Mouse (Mus musculus) kidney, postnatal 0 days (tissue): ENCODE data around the gene Spx. TPM values are rescaled to one million over a fixed set of nuclear protein-coding genes. Genes with fewer than 3 reads are reported as not detected.

Experiments
- ATAC-seq: fragments of 200-750 bp; cut with Nextera tagmentation; replicated peaks from 2 replicates; pipeline ENCODE4 v1.8.0; 2017; ENCODE audit warnings: low read depth, moderate number of reproducible peaks, moderate TSS enrichment, moderate library complexity; ENCODE audit not compliant: low FRiP score
- DNase-seq: peaks from one replicate; pipeline ENCODE4 v3.0.0-alpha.2; 2016; ENCODE audit warnings: low spot score
- H3K27ac ChIP-seq: fragments of 300-500 bp; sonication (generic); 2 replicates; pipeline ENCODE4 v1.5.1; 2014; ENCODE audit warnings: mild to moderate bottlenecking
- H3K27me3 ChIP-seq: fragments of 300-500 bp; sonication (generic); 2 replicates; pipeline ENCODE4 v1.6.1; 2014; ENCODE audit warnings: low read length, mixed read lengths; ENCODE audit not compliant: insufficient read depth
- H3K36me3 ChIP-seq: fragments of 300-500 bp; sonication (generic); 2 replicates; pipeline ENCODE4 v1.6.1; 2014; ENCODE audit warnings: low read length, mixed read lengths; ENCODE audit not compliant: insufficient read depth
- H3K4me1 ChIP-seq: fragments of 300-500 bp; sonication (generic); replicated peaks from 2 replicates; pipeline ENCODE4 v1.6.1; 2014; ENCODE audit warnings: antibody characterized with exemption, low read length, mixed read lengths; ENCODE audit not compliant: insufficient read depth
- H3K4me2 ChIP-seq: fragments of 300-500 bp; sonication (generic); 2 replicates; pipeline ENCODE4 v1.6.1; 2014; ENCODE audit warnings: mild to moderate bottlenecking, low read length, moderate library complexity, mixed read lengths
- H3K4me3 ChIP-seq: fragments of 300-500 bp; sonication (generic); replicated peaks from 2 replicates; pipeline ENCODE4 v1.5.1; 2014; ENCODE audit warnings: low read depth, low read length
- H3K9ac ChIP-seq: fragments of 300-500 bp; sonication (generic); 2 replicates; pipeline ENCODE4 v1.6.1; 2014; ENCODE audit warnings: low read depth, low read length
- H3K9me3 ChIP-seq: fragments of 300-500 bp; sonication (generic); replicated peaks from 2 replicates; pipeline ENCODE4 v1.6.1; 2016; ENCODE audit warnings: low read length, inconsistent platforms, mixed read lengths
- CTCF ChIP-seq: IDR thresholded peaks from 2 replicates; pipeline ENCODE4 v1.5.1; 2016; ENCODE audit warnings: antibody characterized with exemption, low read depth, mild to moderate bottlenecking, moderate library complexity
- WGBS: fragments of 180-500 bp; shearing (Covaris S2); extraction: QIAGEN DNeasy Blood & Tissue Kit; methylation state at CpG from one replicate; pipeline ENCODE4 v1.1.7; 2014; 5-methylcytosine and 5-hydroxymethylcytosine counted together
- polyA plus RNA-seq: library from polyadenylated mRNA; unstranded; fragments of >200 nt; fragmentation: Nextera tagmentation; extraction: Ambion mirVana; gene quantifications from 2 replicates; pipeline ENCODE4 v1.2.1, GENCODE M21; 2015

Spx gene
- polyA plus RNA-seq, 1 experiment from 2014 or later: 0.21 TPM

GRCm38 (mm10) chr6:142459017-142459678, 45.9 kb downstream of the Spx start:
- Histone ChIP-seq H3K27ac (no peak overlapping the region), H3K9me3 (no peaks in the 10 kb centered on the region), H3K4me1 (no peaks in the 10 kb centered on the region), H3K4me2 (no peak overlapping the region), H3K9ac (no peak overlapping the region), H3K4me3 (no peak overlapping the region), H3K27me3 (no peaks in the 10 kb centered on the region), H3K36me3 (no peaks in the 10 kb centered on the region)
- TF ChIP-seq CTCF: no peak
- DNase-seq (no peak), ATAC-seq (no peak)
- WGBS: 65% methylated on average over 14 of the region's 14 CpGs

- Histone ChIP-seq H3K4me1 (no peaks in the 10 kb centered on the region), H3K4me3 (no peak overlapping the region), H3K9ac (no peak overlapping the region), H3K4me2 (no peak overlapping the region), H3K27ac (no peak overlapping the region), H3K9me3 (no peaks in the 10 kb centered on the region), H3K27me3 (no peaks in the 10 kb centered on the region), H3K36me3 (no peaks in the 10 kb centered on the region)
- WGBS: 83% methylated on average over 6 of the region's 6 CpGs
- no peak for TF ChIP-seq CTCF
- ATAC-seq (no peak), DNase-seq (no peak)
These were observed 49.0 kb downstream of the Spx start for GRCm38 (mm10) chr6:142462194-142462593.

Other genes with a start within 250 kb of the Spx start
- 36.5 and 36.9 TPM in 2 replicates for gene Slco1a6, start 204.9 kb upstream of the Spx start, polyA plus RNA-seq
- 0.33 and 0.51 TPM in 2 replicates for gene Iapp, start 115.0 kb upstream of the Spx start, polyA plus RNA-seq
- 0.09 and 0.10 TPM in 2 replicates for gene Slco1a5, start 90.5 kb upstream of the Spx start, polyA plus RNA-seq
- 21.1 and 24.1 TPM in 2 replicates for gene Pyroxd1, start 67.8 kb upstream of the Spx start, polyA plus RNA-seq
- gene Recql, start 26.4 kb upstream of the Spx start, polyA plus RNA-seq: 14.9 and 17.1 TPM in 2 replicates
- 68.7 and 79.5 TPM in 2 replicates for gene Golt1b, start 26.2 kb upstream of the Spx start, polyA plus RNA-seq
- gene Gys2, start 59.7 kb downstream of the Spx start, polyA plus RNA-seq: not detected in 2 replicates
- 1,564 and 1,601 TPM in 2 replicates for gene Ldhb, start 94.5 kb downstream of the Spx start, polyA plus RNA-seq
- gene Kcnj8, start 158.2 kb downstream of the Spx start, polyA plus RNA-seq: 31.1 and 35.9 TPM in 2 replicates